Mouse (Mus musculus) fat pad, adult 2 months (tissue): ENCODE measurements at regions not wholly inside any gene's neighbourhood (a gene's known extent, or its start where the extent isn't known, plus 50 kb on each side); places are given as distances from the start of the nearest gene placed in this dataset.
A peak's percentile ranks its signal among the peaks of the same experiment; 100 is the strongest.

Experiments used
- DNase-seq: peaks from one replicate; pipeline ENCODE4 v3.0.0-alpha.2; 2011; ENCODE audit warnings: low read depth, low spot score; ENCODE audit errors: extremely low read depth

DNA sequence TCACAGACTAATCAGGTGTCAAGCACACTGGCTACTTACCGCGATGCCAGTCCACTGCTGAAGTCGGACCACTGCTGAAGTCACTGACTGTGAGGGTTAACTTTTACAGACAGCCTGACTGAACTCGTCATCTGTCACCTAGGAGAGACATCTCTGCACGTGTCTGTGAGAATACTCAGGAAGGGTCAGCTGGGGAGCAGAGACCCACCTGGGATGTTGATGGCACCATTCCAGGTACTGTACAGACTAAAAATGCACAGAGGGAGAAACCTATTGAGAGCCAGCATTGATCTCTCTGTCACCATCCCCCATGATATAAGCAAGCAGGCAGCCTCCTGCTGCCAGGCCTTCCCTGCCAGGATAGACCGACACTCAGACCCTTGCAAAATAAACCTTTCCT lies 447.5 kb upstream of the Jarid2 start:
- DNase-seq = no peak

DNA sequence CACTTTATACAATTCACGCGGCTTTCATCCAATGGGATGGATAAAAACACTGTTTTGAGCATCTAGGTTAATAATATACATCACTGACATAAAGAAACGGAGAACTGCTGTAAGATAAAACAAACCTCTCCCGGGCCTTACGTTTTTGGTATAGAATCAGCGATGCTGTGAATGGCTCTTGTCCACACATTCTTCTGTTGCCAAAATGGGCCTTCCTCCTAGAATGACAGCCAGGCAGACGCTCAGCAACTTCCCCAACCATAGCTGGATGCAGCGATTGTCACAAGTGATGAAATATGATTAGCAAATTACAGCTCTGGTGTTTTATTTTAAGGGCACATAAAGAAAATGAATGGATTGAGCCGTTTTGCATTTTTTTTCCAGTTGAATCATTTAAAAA lies 447.0 kb upstream of the Jarid2 start:
- DNase-seq = no peak

DNA sequence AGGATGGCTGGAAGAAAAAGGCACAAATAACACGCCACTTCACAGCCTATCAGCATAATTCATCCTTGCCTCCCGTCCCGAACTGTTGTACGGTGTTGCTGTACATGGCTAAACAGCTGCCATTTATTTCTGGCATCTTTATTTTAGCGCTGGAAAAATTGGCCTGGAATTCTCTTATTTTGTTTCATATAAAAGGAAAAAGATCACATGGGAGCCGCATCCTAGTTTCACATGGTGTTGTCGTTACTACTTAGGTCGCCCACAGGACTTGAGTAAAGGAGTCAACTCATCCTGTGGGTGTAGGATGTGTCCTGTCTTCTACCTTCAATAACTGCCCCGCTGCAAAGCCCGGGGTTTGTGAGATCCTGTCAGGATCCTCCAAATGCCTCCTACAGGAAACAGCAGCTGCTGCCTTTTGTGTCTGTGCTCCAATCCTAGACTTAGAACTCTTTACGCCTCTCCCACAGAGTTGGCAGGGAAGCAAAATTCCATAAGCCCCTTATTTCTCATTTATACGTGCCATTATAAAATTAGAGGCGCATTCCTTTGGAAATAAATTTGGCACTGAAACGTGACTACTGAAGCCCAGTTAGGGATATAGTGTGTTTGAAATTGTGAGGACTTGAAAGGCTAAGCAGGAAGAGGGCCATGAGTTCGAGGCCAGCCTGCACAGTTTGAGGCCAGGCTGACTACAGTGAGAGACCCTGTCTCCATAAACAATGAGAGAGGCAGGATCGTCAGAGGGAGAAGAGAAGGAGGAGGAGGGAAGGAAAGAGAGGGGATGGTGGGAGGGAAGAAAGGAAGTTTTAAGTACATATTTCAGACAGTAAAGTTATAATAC lies 446.3 kb upstream of the Jarid2 start:
- DNase-seq = no peak

DNA sequence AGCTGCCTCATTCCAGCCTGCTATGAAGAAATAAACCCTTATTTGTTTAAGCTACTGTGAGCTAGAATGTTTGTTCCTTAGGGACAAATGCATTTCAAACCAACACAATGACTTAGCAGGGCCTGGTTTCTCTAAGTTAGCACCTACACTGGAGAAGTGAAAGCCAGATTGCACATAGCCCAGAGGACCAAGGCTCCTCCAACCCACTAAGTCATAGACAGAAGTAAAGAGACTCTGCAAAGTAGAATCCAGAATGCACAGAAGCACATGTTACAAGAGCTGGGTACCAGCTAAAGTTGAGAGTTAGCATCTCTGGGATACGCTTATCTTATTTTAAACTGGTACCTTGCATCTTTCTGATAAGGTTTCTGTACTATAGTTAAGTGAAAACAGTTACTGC lies 443.4 kb upstream of the Jarid2 start:
- no peak for DNase-seq

DNA sequence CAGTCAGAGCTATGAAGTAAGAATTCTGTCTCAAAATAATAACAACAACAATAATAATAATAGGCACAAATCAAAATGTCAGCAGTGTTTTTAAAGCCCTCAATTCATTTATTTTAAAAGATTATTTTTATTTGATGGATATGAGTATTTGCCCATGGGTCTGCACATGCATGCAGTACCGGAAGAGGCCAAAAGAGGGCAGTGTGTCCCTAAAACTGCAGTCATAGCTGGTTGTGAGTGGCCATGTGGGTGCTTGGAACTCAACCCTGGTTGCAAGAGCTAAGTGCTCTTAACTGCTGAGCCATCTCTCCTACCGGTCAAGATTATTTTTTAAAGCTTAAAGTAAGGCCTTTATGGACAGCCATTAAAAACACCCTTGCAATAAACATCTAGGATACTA lies 439.1 kb upstream of the Jarid2 start:
- no peak for DNase-seq

DNA sequence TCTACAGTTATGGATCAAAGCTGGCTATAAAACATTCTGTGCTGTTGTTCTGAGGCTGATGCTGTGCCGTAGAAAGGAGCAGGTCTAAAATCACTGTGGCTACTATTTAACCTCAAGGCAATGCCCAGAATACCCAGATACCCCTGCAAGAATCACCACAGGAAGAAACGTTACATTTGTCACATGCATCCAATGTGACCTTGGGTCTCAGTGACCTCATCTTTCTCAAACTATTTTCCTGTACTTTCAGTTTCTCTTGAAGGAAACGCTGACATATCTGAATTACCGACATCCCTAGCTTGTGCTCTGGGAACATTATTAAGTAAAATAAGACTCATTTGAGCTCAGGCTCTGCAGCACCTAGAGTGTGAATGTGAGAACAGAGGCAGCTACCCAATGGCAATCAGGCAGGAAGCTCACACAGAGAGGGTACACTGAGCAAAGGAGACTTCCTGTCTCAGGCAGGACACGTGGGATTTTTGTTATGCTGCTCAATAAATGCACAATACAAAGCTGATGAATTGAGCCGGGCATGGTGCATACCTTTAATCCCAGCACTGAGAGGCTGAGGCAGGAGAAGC lies 436.7 kb upstream of the Jarid2 start:
- no peak for DNase-seq

DNA sequence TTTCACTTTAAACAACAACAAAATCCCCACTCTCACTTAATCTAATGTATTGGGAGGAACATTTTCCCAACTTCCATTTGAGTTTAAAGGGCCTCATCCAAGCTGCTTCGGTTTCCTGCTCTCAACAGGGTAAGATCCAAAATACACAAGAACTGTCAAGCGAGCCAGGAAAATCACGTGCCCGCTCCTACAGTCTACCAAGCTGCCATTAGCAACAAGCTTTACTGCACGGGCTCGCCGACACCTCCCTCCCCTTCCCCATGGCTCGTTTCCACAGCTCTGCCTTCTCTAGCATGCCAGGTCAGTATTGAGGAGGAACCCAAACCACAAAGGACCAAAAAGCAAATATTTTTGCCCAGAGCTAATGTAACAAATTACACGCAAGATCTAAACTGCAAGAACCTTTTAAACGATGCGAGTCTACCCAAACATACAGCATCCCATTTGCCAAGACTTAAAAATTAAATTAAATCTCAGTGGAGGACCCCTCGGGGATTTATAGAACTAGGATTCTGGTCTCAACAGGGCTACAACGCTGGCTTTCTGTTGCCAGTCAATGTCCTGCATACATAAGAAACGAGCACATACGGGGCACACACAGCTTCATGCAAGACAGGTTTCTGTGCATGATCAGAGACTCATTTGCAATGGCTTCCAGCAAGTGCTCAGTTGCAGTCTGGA lies 435.4 kb upstream of the Jarid2 start:
- no peak for DNase-seq

DNA sequence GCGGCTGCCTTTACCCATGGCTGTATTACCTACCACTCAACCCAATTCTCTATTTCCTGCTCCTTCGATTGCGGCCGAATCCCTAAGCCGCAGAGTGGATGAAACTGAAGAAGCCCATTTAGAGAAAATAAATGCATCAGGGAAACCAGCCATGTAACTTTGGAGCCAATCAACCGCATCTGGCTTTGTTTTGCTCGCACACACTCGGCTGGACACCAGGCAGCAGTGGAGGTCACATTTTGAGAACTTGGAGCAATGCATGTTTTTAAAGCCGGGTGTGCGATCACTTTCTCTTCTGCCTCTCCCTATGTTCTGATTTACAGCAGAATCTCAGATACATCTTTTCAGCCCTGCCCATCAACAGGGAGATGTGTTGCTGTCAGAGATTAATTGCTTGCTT lies 433.7 kb upstream of the Jarid2 start:
- DNase-seq = no peak

DNA sequence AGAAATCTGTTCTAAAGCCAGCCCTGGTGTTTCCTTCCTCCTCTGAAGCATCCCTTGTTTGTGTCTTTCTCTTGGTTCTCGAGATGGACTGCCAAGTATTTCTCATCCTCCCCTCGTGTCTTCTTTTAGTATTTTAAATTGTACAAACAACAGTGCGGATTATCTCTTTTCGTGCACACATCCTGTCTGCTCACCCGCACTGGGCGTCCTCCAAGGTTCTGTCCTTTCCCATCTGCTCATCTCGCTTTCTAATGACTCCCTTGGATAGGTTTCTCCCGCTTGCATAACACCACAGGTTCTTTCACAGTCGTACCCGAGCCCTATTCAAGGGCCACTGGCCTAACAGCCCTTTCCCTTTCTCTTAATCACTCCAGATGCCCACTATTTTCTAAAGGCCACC lies 428.7 kb upstream of the Jarid2 start:
- no peak for DNase-seq

DNA sequence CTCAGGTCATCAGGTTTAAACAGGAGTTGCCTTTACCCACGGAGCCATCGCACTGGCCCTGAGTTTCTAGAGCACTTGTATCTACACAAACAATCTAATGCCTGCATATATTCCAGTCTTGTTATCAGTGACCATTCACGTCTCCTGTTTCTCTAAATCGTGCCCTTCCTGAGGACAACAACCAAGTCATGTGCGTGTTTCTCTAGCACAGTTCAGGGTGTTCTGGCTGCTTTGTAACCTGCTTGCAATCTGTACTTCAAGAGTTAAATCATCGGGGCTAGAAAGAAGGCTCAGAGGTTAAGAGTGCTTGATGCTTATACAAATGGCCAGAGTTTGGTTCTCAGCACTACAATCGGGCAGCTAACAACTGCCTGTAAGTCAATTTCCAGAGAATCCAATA lies 428.1 kb upstream of the Jarid2 start:
- DNase-seq = no peak

DNA sequence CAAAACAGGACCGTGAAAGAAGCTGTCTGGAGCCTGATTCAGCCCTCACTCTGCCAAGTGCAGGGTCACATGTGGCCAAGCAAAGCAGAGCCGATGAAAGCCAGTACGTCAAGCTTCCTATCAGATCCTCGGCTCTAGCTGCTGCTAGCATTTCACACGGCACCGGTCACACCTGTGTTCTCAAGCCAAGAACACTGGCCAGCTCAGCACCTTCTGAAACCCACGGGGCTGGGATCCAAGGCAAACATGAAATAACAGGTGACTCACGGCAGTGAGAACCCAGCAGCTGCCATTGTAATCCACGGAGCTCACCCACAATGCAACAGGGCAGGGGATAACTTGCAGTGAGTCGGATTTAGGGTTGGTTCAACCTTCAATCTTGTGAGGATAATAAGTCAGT lies 427.3 kb upstream of the Jarid2 start:
- DNase-seq = peak; percentile 99

DNA sequence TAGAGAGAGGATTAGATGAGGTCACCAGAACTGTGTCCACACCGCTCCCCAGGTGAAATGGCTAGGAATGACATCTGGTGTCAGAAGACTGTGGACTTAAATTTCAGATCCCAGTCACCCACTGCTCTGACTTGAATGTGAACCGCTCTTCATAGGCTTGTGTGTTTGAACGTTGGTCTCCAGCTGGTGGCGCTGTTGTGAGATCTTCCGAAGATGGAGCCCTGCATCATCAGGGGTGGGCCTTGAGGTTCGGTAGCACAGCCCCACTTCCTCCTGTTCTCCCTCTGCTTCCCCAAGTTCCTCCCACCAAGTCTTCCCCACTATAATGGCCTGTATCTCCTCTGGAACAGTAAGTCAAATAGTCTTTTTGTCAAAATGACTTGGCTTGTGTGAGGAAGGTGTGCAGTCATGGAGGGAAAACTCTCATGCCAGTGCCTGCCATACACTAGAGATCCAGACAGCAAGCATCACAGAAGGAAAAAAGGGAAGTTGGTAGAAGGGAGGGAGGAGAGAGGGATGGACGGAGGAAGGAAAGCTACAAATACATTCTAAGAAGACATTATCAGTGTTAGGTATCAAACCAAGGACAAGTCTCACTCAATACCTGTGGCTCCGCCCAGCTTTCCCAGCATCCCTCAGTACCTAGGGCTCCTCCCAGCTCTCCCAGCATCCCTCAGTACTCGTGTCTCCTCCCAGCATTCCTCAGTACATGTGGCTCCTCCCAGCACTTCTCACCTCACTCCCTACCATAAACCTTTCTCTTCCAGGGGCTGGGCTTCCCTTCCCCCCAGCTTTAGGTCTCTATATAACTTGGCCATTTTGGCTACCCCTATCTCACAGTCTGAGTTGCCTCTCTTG lies 423.9 kb upstream of the Jarid2 start:
- no peak for DNase-seq

DNA sequence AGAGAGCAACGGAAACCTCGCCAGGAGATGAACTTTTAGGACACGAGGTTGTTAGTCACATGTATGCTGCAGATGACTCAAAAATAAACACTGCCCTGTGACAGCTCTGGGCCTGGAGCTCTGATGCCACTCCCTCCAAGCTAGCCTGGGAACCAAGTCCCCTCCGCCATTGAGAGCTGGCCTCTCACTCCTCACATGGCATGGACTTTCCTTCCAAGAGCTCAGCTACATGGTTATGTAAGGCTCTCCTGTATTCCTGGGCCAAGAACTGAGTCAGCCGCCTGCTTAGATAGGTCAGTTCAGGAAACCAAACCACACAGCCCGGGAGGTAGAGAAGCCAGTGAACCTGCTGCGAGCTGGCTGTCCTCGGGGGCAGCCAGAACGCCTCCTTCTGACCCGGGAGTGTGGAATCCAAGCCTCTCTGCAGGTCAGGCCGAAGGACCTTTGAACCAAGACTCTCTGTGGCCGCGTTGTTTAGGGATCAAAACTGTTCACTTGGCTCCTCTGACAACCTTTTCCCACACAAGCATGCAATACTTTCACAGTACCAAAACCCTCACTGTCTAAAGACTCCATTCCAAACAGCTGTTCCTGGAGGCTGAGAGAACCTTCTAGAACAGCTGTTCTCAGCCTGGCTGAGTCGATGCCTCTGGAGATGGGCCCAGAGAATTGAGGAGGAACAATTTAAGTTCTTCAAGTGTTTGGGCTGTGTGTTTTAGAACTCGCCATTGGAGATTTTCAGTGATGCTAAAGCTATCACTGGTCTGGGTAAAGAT lies 422.8 kb upstream of the Jarid2 start:
- peak; percentile 54 for DNase-seq

DNA sequence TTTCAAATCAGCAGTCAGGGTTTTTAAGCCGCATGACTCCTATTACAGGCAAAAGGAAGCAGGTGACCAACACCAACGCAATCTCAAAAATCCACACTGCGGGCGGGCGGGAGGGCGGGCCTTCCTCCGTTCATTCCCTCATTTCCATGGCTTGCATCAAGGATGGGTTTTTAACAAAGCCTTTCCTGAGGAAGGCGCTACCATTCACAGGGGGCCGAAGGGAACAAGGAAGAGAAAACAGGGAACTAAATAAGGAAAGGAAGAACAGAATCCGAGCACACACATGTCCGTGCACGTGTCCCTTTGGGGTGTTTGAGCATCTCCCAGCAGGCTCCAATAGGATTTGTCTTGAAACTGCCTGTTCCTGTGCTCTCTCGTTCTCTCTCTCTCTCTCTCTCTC lies 421.0 kb upstream of the Jarid2 start:
- DNase-seq = no peak

DNA sequence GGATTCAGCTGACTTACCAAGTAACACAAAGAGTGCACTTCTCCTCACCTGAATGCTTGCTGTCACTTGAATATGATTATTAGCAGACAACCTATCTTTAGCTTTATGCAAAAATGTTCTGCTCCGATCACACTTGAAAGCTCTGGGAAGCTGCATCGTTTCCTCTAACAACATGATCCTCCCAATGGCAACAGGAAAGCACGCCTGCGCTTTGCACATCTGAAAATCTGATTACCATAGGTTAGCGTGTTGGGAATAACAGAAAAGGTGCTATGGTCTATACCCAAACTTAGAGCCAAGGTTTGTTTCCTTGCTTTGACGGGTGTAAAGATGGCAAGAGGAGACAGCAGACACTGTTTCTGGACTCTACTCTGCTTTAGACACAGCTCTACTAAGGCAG lies 417.0 kb upstream of the Jarid2 start:
- DNase-seq = no peak

DNA sequence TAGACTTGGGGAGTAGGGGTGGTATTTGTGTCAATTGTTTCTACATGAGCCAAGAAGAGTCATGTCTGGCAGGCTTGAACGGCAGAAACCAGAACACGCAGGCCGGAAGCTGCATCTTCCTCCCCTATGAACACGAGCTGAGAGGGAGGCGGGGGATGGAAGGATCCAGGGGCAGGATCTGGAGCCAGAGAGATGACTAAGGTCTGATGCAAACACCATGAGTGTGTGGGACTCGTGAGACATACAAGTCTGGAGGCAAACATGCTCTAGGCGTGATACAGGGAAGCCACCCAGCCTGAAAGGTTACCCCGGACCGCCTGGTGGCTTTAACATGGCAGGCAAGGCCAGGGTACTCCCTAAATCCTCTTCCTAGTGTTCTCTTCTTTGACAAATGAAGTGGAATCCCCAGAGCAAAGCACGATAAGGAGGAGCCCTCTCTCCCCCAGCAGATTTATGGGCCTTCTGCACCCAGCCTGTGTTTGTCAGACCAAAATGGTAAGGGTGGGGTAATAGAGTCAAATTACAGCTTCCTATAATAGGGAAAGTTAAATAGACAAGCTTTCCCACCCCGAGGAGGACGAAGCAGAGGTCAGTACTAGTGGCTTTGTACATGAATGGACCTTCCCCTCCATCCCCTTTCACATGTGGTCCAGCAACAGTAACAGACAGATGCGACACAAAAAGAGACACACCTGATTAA lies 412.4 kb upstream of the Jarid2 start:
- DNase-seq = no peak

DNA sequence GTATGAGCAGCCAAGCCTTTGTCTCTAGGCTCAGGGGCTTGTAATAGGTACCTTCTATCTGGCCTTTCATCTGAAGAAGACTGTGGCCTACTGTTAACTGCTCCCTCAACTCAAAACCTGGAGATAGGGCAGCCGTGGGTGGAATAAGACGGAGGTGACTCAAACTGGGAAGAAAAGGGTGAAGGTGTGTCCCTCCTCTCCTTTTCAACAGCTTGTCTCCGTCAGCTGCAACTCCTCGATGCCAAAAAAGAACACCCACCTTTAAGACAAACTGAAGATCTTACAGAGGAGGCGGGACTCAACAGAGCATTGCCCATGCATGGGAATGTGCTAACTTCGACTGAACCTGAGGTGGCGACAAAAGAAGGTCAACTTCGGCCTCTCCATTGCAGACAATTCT lies 411.7 kb upstream of the Jarid2 start:
- no peak for DNase-seq

DNA sequence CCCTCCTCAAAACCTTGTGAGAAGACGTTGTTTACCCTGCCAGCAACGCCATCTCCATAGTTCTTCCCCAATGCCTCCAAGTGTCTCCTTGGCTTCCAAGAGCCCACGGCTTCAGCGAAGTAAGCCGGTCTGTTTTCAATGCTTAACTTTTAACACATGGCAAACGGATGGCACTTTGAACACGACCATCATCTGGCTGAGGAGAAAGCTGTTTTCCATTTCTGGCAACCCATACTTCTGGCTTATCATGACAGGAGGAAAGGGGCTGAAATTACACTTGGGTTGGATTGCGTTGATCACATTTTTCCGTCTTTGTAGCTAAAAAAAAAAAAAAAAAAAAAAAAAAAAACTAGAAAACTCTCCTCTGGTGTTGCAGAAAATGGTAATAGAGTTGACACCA lies 410.2 kb upstream of the Jarid2 start:
- no peak for DNase-seq

DNA sequence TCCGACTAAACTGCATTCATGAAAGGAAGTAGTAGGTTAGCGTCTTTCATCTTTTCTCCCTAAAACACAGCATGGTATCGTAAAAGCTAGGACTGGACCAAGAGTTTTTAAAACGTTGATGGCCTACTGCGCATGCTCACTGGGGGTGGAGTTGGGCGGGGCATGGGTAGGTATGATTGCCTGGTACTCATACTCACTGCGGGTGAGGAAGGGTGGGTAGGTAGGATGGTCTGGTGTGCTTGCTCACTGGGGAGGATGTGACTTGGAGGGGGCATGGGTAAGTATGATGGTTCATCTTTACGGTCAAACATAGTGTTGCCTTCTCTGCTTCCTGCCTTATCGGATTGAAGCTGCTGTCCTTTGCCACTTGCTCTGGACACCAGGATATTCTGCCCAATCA lies 409.8 kb upstream of the Jarid2 start:
- DNase-seq = no peak

DNA sequence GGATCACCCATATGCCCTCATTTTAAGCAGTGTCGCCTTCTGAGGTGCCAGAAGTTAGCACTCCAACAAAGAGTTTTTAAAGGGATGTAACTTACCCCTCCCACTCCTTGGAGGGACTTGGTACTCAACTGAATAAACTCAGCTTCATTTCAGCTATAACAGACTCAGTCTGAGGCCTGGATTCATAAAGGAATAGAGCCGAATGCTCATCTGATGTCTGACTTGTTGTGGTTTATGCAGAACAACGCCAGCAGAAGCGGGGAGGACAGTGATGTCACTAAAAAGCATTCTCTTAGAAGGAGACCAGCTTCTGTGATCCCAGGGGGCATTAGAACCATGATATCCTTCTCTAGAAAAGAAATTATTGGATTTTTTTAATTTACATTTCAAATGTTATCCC lies 409.0 kb upstream of the Jarid2 start:
- DNase-seq = no peak
